Mouse (Mus musculus) stomach, postnatal 0 days (tissue): ENCODE data around the gene R3hdm2. TPM values are rescaled to one million over a fixed set of nuclear protein-coding genes. Genes with fewer than 3 reads are reported as not detected.

Source experiments
- ATAC-seq: fragments of 200-750 bp; cut with Nextera tagmentation; 2 replicates; pipeline ENCODE4 v1.8.0; 2017; ENCODE audit not compliant: low FRiP score, low TSS enrichment
- DNase-seq: peaks from one replicate; pipeline ENCODE4 v3.0.0-alpha.2; 2016; ENCODE audit warnings: low spot score
- H3K27ac ChIP-seq: fragments of 300-500 bp; sonication (generic); replicated peaks from 2 replicates; pipeline ENCODE4 v1.5.1; 2014; ENCODE audit warnings: mild to moderate bottlenecking, control low read depth
- H3K27me3 ChIP-seq: fragments of 300-500 bp; sonication (generic); 2 replicates; pipeline ENCODE4 v1.6.1; 2014; ENCODE audit warnings: low read length; ENCODE audit not compliant: control insufficient read depth, insufficient read depth
- H3K36me3 ChIP-seq: fragments of 300-500 bp; sonication (generic); 2 replicates; pipeline ENCODE4 v1.6.1; 2014; ENCODE audit warnings: low read length, mixed read lengths; ENCODE audit not compliant: control insufficient read depth, insufficient read depth
- H3K4me1 ChIP-seq: fragments of 300-500 bp; sonication (generic); replicated peaks from 2 replicates; pipeline ENCODE4 v1.6.1; 2014; ENCODE audit warnings: antibody characterized with exemption; ENCODE audit not compliant: control insufficient read depth, insufficient read depth
- H3K4me2 ChIP-seq: fragments of 300-500 bp; sonication (generic); replicated peaks from 2 replicates; pipeline ENCODE4 v1.6.1; 2014; ENCODE audit warnings: low read depth, mild to moderate bottlenecking, control low read depth, moderate library complexity
- H3K4me3 ChIP-seq: fragments of 300-500 bp; sonication (generic); 2 replicates; pipeline ENCODE4 v1.5.1; 2014; ENCODE audit warnings: low read depth, low read length, control low read depth
- H3K9ac ChIP-seq: fragments of 300-500 bp; sonication (generic); 2 replicates; pipeline ENCODE4 v1.6.1; 2014; ENCODE audit warnings: mild to moderate bottlenecking, low read length, control low read depth, mixed read lengths
- H3K9me3 ChIP-seq: fragments of 300-500 bp; sonication (generic); 2 replicates; pipeline ENCODE4 v1.6.1; 2016; ENCODE audit warnings: low read length; ENCODE audit not compliant: control insufficient read depth
- CTCF ChIP-seq: IDR thresholded peaks from 2 replicates; pipeline ENCODE4 v1.5.1; 2016; ENCODE audit warnings: antibody characterized with exemption, low read depth, mild to moderate bottlenecking, moderate library complexity
- EP300 ChIP-seq: optimal IDR thresholded peaks from 2 replicates; pipeline ENCODE3; 2016; ENCODE audit warnings: antibody characterized with exemption
- WGBS: fragments of 180-500 bp; shearing (Covaris S2); extraction: QIAGEN DNeasy Blood & Tissue Kit; methylation state at CpG from one replicate; pipeline ENCODE4 v1.1.7; 2014; 5-methylcytosine and 5-hydroxymethylcytosine counted together
- polyA plus RNA-seq: library from polyadenylated mRNA; unstranded; fragments of >200 nt; fragmentation: Nextera tagmentation; extraction: Ambion mirVana; gene quantifications from 2 replicates; pipeline ENCODE4 v1.2.1, GENCODE M21; 2015

Gene R3hdm2
- polyA plus RNA-seq, 1 experiment from 2014 or later: 17.6 TPM

- TF ChIP-seq CTCF (no peak), EP300 (no peak)
- peaks cover 50% of the 10 kb centered on the region for H3K36me3 ChIP-seq
These were observed 168.1 kb downstream of the R3hdm2 start for GRCm38 (mm10) chr10:127548236-127548635.

More at GRCm38 (mm10) chr10:127548236-127548635, 168.1 kb downstream of the R3hdm2 start:
- Histone ChIP-seq H3K9me3 (no peaks in the 10 kb centered on the region), H3K4me1 (no peaks in the 10 kb centered on the region), H3K4me3 (no peak overlapping the region), H3K27me3 (no peaks in the 10 kb centered on the region), H3K4me2 (no peak overlapping the region), H3K9ac (no peak overlapping the region), H3K27ac (no peak overlapping the region)
- 95% methylated on average over 15 of the region's 15 CpGs for WGBS
- no peak for DNase-seq
- ATAC-seq: no peak

Other genes with a start within 250 kb of the R3hdm2 start
- gene B4galnt1, start 215.1 kb upstream of the R3hdm2 start, polyA plus RNA-seq: 45.9 and 65.4 TPM in 2 replicates
- 0.70 and 0.76 TPM in 2 replicates for gene Slc26a10, start 199.7 kb upstream of the R3hdm2 start, polyA plus RNA-seq
- 25.3 and 29.7 TPM in 2 replicates for gene Arhgef25, start 190.2 kb upstream of the R3hdm2 start, polyA plus RNA-seq
- 27.8 and 32.9 TPM in 2 replicates for gene Dtx3, start 184.6 kb upstream of the R3hdm2 start, polyA plus RNA-seq
- gene Pip4k2c, start 168.7 kb upstream of the R3hdm2 start, polyA plus RNA-seq: 23.2 and 26.0 TPM in 2 replicates
- 2.2 and 2.3 TPM in 2 replicates for gene Kif5a, start 117.0 kb upstream of the R3hdm2 start, polyA plus RNA-seq
- 134 and 147 TPM in 2 replicates for gene Dctn2, start 114.0 kb upstream of the R3hdm2 start, polyA plus RNA-seq
- 8.5 and 8.9 TPM in 2 replicates for gene Mbd6, start 91.3 kb upstream of the R3hdm2 start, polyA plus RNA-seq
- gene Mars, start 68.5 kb upstream of the R3hdm2 start, polyA plus RNA-seq: 66.6 and 70.4 TPM in 2 replicates
- 5.2 and 5.7 TPM in 2 replicates for gene Arhgap9, start 58.4 kb upstream of the R3hdm2 start, polyA plus RNA-seq
- 2.3 and 2.4 TPM in 2 replicates for gene Gli1, start 38.4 kb upstream of the R3hdm2 start, polyA plus RNA-seq
- 0.02 and 0.12 TPM in 2 replicates for gene Inhbe, start 25.9 kb upstream of the R3hdm2 start, polyA plus RNA-seq
- 0.15 TPM in 1 of 2 replicates, not detected in the other for gene Inhbc, start 9.9 kb upstream of the R3hdm2 start, polyA plus RNA-seq
- 0.23 and 0.40 TPM in 2 replicates for gene Stac3, start 121.4 kb downstream of the R3hdm2 start, polyA plus RNA-seq
- 58.2 and 72.8 TPM in 2 replicates for gene Ndufa4l2, start 134.6 kb downstream of the R3hdm2 start, polyA plus RNA-seq
- gene Shmt2, start 142.1 kb downstream of the R3hdm2 start, polyA plus RNA-seq: 38.9 and 40.9 TPM in 2 replicates
- 2.7 and 4.0 TPM in 2 replicates for gene Nxph4, start 154.2 kb downstream of the R3hdm2 start, polyA plus RNA-seq
- gene Lrp1, start 240.8 kb downstream of the R3hdm2 start, polyA plus RNA-seq: 32.7 and 37.4 TPM in 2 replicates